Mouse (Mus musculus) T-helper 17 cell (primary cell): ENCODE measurements around the gene Cecr2.
"Not testable (repeated sequence)": the region's sequence is repeated elsewhere in the genome, so short reads cannot be mapped to it uniquely, and the experiment has no call there.

Experiments used
- in situ Hi-C, 2 experiments: fragments of 300-600 bp; cut with MboI, MseI; formaldehyde crosslinking; loops; 1 replicate in 1 of 2; 2 replicates in 1 of 2; pipeline ENCODE4 v1.15.1; 2025; ENCODE audit warnings: high pct_unique_total_duplicates in 2 of 2

Gene Cecr2

GRCm38 (mm10) chr6:120665816-120666760 lies at the start of gene Cecr2:
TSS of gene Cecr2 (plus strand) at chr6:120666369.
- in situ Hi-C loops = no loop called here

GRCm38 (mm10) chr6:120617586-120617985 lies 48.6 kb upstream of the Cecr2 start:
- in situ Hi-C loops = no loop called here

- in situ Hi-C loops = no loop called here
These were observed 47.4 kb upstream of the Cecr2 start for GRCm38 (mm10) chr6:120618518-120619402.

GRCm38 (mm10) chr6:120620193-120620592 lies 46.0 kb upstream of the Cecr2 start:
- in situ Hi-C loops = loop anchor here in 1 of 2 experiments (5.0 kb wide), 1 partner anchor 62 kb away; no protein-coding TSS in a partner anchor

- in situ Hi-C loops = no loop called here
These were observed 41.1 kb upstream of the Cecr2 start for GRCm38 (mm10) chr6:120625081-120625480.

- in situ Hi-C loops = no loop called here
These were observed 39.1 kb upstream of the Cecr2 start for GRCm38 (mm10) chr6:120627096-120627495.

GRCm38 (mm10) chr6:120628963-120629362 lies 37.2 kb upstream of the Cecr2 start:
- in situ Hi-C loops = no loop called here

GRCm38 (mm10) chr6:120635391-120636028 lies 30.7 kb upstream of the Cecr2 start:
- in situ Hi-C loops = no loop called here

- in situ Hi-C loops = no loop called here
These were observed 26.6 kb upstream of the Cecr2 start for GRCm38 (mm10) chr6:120639547-120639946.

- in situ Hi-C loops = loop anchor here in 1 of 2 experiments (5.0 kb wide), 1 partner anchor 90 kb away; no protein-coding TSS in a partner anchor
These were observed 24.2 kb upstream of the Cecr2 start for GRCm38 (mm10) chr6:120641866-120642378.

GRCm38 (mm10) chr6:120643776-120644175 lies 22.4 kb upstream of the Cecr2 start:
- in situ Hi-C loops = loop anchor here in 1 of 2 experiments (5.0 kb wide), 1 partner anchor 91 kb away; no protein-coding TSS in a partner anchor

GRCm38 (mm10) chr6:120644346-120645299 lies 21.5 kb upstream of the Cecr2 start:
- in situ Hi-C loops = loop anchor here in 1 of 2 experiments (5.0 kb wide), 1 partner anchor 92 kb away; no protein-coding TSS in a partner anchor

GRCm38 (mm10) chr6:120647246-120648028 lies 18.7 kb upstream of the Cecr2 start:
- in situ Hi-C loops = not testable (repeated sequence)

- in situ Hi-C loops = no loop called here
These were observed 18.0 kb upstream of the Cecr2 start for GRCm38 (mm10) chr6:120648205-120648604.

GRCm38 (mm10) chr6:120652666-120653065 lies 13.5 kb upstream of the Cecr2 start:
- in situ Hi-C loops = no loop called here

- in situ Hi-C loops = no loop called here
These were observed 10.5 kb upstream of the Cecr2 start for GRCm38 (mm10) chr6:120655702-120656101.

GRCm38 (mm10) chr6:120658848-120659247 lies 7.3 kb upstream of the Cecr2 start:
- in situ Hi-C loops = no loop called here

- in situ Hi-C loops = no loop called here
These were observed 754 bp upstream of the Cecr2 start for GRCm38 (mm10) chr6:120665415-120665815.
